Mouse (Mus musculus) embryonic fibroblast, embryonic 13.5 days (primary cell): Measurements from ENCODE around the gene Bmpr1b.

ENCODE experiments used
- CTCF ChIP-seq: IDR thresholded peaks from 2 replicates; pipeline ENCODE4 v1.5.1; 2011; ENCODE audit warnings: mild to moderate bottlenecking, control low read depth, low read length, moderate library complexity, borderline replicate concordance; ENCODE audit not compliant: insufficient read depth
- POLR2A ChIP-seq: IDR thresholded peaks from 2 replicates; pipeline ENCODE4 v1.6.1; 2011; ENCODE audit warnings: low read depth, mild to moderate bottlenecking, control low read depth, low read length, moderate library complexity

- TF ChIP-seq POLR2A (no peak), CTCF (no peak)
Observed at GRCm38 (mm10) chr3:142048493-142048892, 120.7 kb downstream of the Bmpr1b start.
